Mouse (Mus musculus): ENCODE results near the gene Zcchc2. TPM values are rescaled to one million over a fixed set of nuclear protein-coding genes. Genes with fewer than 3 reads are reported as not detected.

Gene Zcchc2
- polyA plus RNA-seq, 1 experiment = 5.9 TPM

GRCm38 (mm10) chr1:105954047-105954446, 36.2 kb upstream of the Zcchc2 start:
- no peaks in the 10 kb centered on the region for H3K36me3 ChIP-seq (ENCODE audit: control insufficient read depth, insufficient read depth)
- TF ChIP-seq CTCF (IDR thresholded peaks at IDR 0.05; ENCODE audit: control insufficient read depth, insufficient read depth, insufficient read length) (no peak), MYOG (IDR thresholded peaks at IDR 0.05; ENCODE audit: control insufficient read depth, extremely low read depth, insufficient read length) (no peak), MAX (IDR thresholded peaks at IDR 0.05) (no peak), CEBPB (IDR thresholded peaks at IDR 0.05; ENCODE audit: low read depth) (no peak)
- H3K79me2 ChIP-seq (ENCODE audit: control insufficient read depth, insufficient read depth) = no peaks in the 10 kb centered on the region

GRCm38 (mm10) chr1:105956057-105956456, 34.1 kb upstream of the Zcchc2 start:
- TF ChIP-seq MYOD1 (IDR thresholded peaks at IDR 0.05; ENCODE audit: control insufficient read depth, insufficient read length, low read depth) = no peak
- no peak for TF ChIP-seq MAX (IDR thresholded peaks at IDR 0.05)
- no peak for TF ChIP-seq CTCF (IDR thresholded peaks at IDR 0.05; ENCODE audit: control insufficient read depth, insufficient read depth, insufficient read length)
- no peak for TF ChIP-seq CEBPB (IDR thresholded peaks at IDR 0.05; ENCODE audit: low read depth)
- TF ChIP-seq FOSL1 (IDR thresholded peaks at IDR 0.05; ENCODE audit: insufficient read depth, low read length, poor library complexity, severe bottlenecking) = no peak
- TF ChIP-seq MYOG (IDR thresholded peaks at IDR 0.05; ENCODE audit: control insufficient read depth, extremely low read depth, insufficient read length) = no peak
- TF ChIP-seq USF1 (IDR thresholded peaks at IDR 0.05; ENCODE audit: low read depth) = no peak
- H3K4me3 ChIP-seq (ENCODE audit: insufficient read depth, poor library complexity, severe bottlenecking) = no peak overlapping the region
- H3K79me2 ChIP-seq (ENCODE audit: control insufficient read depth, insufficient read depth) = no peaks in the 10 kb centered on the region
- H3K27me3 ChIP-seq (ENCODE audit: control insufficient read depth, insufficient read depth, insufficient read length) = no peaks in the 10 kb centered on the region
- no peaks in the 10 kb centered on the region for H3K36me3 ChIP-seq (ENCODE audit: control insufficient read depth, insufficient read depth)
- H3K79me3 ChIP-seq (ENCODE audit: low read depth) = no peaks in the 10 kb centered on the region
- H3ac ChIP-seq (ENCODE audit: control insufficient read depth, insufficient read length, low read depth) = no peak overlapping the region

More at GRCm38 (mm10) chr1:105954047-105954446, 36.2 kb upstream of the Zcchc2 start:
- Histone ChIP-seq H3K79me3 (ENCODE audit: low read depth) (no peaks in the 10 kb centered on the region), H3K27me3 (ENCODE audit: control insufficient read depth, insufficient read depth, insufficient read length) (no peaks in the 10 kb centered on the region), H3K4me3 (ENCODE audit: insufficient read depth, poor library complexity, severe bottlenecking) (no peak overlapping the region), H3ac (ENCODE audit: control insufficient read depth, insufficient read length, low read depth) (no peak overlapping the region)

- H3K79me3 ChIP-seq (ENCODE audit: low read depth) = no peaks in the 10 kb centered on the region
- no peaks in the 10 kb centered on the region for H3K36me3 ChIP-seq (ENCODE audit: control insufficient read depth, insufficient read depth)
- no peak overlapping the region for H3ac ChIP-seq (ENCODE audit: control insufficient read depth, insufficient read length, low read depth)
- no peaks in the 10 kb centered on the region for H3K79me2 ChIP-seq (ENCODE audit: control insufficient read depth, insufficient read depth)
- no peak for TF ChIP-seq MYOD1 (IDR thresholded peaks at IDR 0.05; ENCODE audit: control insufficient read depth, insufficient read length, low read depth)
- TF ChIP-seq CTCF (IDR thresholded peaks at IDR 0.05; ENCODE audit: control insufficient read depth, insufficient read depth, insufficient read length) = no peak
- no peak for TF ChIP-seq MYOG (IDR thresholded peaks at IDR 0.05; ENCODE audit: control insufficient read depth, extremely low read depth, insufficient read length)
- no peak for TF ChIP-seq FOSL1 (IDR thresholded peaks at IDR 0.05; ENCODE audit: insufficient read depth, low read length, poor library complexity, severe bottlenecking)
- TF ChIP-seq MAX (IDR thresholded peaks at IDR 0.05) = no peak
- TF ChIP-seq USF1 (IDR thresholded peaks at IDR 0.05; ENCODE audit: low read depth) = no peak
- TF ChIP-seq CEBPB (IDR thresholded peaks at IDR 0.05; ENCODE audit: low read depth) = no peak
- no peak overlapping the region for H3K4me3 ChIP-seq (ENCODE audit: insufficient read depth, poor library complexity, severe bottlenecking)
- no peaks in the 10 kb centered on the region for H3K27me3 ChIP-seq (ENCODE audit: control insufficient read depth, insufficient read depth, insufficient read length)
Observed at GRCm38 (mm10) chr1:105961472-105961871, 28.7 kb upstream of the Zcchc2 start.

- H3K4me3 ChIP-seq (ENCODE audit: insufficient read depth, poor library complexity, severe bottlenecking) = no peak overlapping the region
- no peaks in the 10 kb centered on the region for H3K79me3 ChIP-seq (ENCODE audit: low read depth)
- H3K79me2 ChIP-seq (ENCODE audit: control insufficient read depth, insufficient read depth) = no peaks in the 10 kb centered on the region
- TF ChIP-seq CTCF (IDR thresholded peaks at IDR 0.05; ENCODE audit: control insufficient read depth, insufficient read depth, insufficient read length) = no peak
- TF ChIP-seq CEBPB (IDR thresholded peaks at IDR 0.05; ENCODE audit: low read depth) = no peak
- TF ChIP-seq MYOD1 (IDR thresholded peaks at IDR 0.05; ENCODE audit: control insufficient read depth, insufficient read length, low read depth) = no peak
- TF ChIP-seq USF1 (IDR thresholded peaks at IDR 0.05; ENCODE audit: low read depth) = no peak
- no peak for TF ChIP-seq FOSL1 (IDR thresholded peaks at IDR 0.05; ENCODE audit: insufficient read depth, low read length, poor library complexity, severe bottlenecking)
- no peak for TF ChIP-seq MYOG (IDR thresholded peaks at IDR 0.05; ENCODE audit: control insufficient read depth, extremely low read depth, insufficient read length)
- TF ChIP-seq MAX (IDR thresholded peaks at IDR 0.05) = no peak
- no peak overlapping the region for H3ac ChIP-seq (ENCODE audit: control insufficient read depth, insufficient read length, low read depth)
- no peaks in the 10 kb centered on the region for H3K36me3 ChIP-seq (ENCODE audit: control insufficient read depth, insufficient read depth)
- H3K27me3 ChIP-seq (ENCODE audit: control insufficient read depth, insufficient read depth, insufficient read length) = no peaks in the 10 kb centered on the region
Observed at GRCm38 (mm10) chr1:105962084-105962818, 28.0 kb upstream of the Zcchc2 start.

GRCm38 (mm10) chr1:105962852-105963251, 27.4 kb upstream of the Zcchc2 start:
- Histone ChIP-seq H3ac (ENCODE audit: control insufficient read depth, insufficient read length, low read depth) (no peak overlapping the region), H3K79me3 (ENCODE audit: low read depth) (no peaks in the 10 kb centered on the region), H3K27me3 (ENCODE audit: control insufficient read depth, insufficient read depth, insufficient read length) (no peaks in the 10 kb centered on the region), H3K36me3 (ENCODE audit: control insufficient read depth, insufficient read depth) (no peaks in the 10 kb centered on the region), H3K4me3 (ENCODE audit: insufficient read depth, poor library complexity, severe bottlenecking) (no peak overlapping the region), H3K79me2 (ENCODE audit: control insufficient read depth, insufficient read depth) (no peaks in the 10 kb centered on the region)
- no peak for TF ChIP-seq CTCF (IDR thresholded peaks at IDR 0.05; ENCODE audit: control insufficient read depth, insufficient read depth, insufficient read length)
- TF ChIP-seq USF1 (IDR thresholded peaks at IDR 0.05; ENCODE audit: low read depth) = no peak
- TF ChIP-seq FOSL1 (IDR thresholded peaks at IDR 0.05; ENCODE audit: insufficient read depth, low read length, poor library complexity, severe bottlenecking) = no peak
- TF ChIP-seq MAX (IDR thresholded peaks at IDR 0.05) = no peak
- no peak for TF ChIP-seq CEBPB (IDR thresholded peaks at IDR 0.05; ENCODE audit: low read depth)
- no peak for TF ChIP-seq MYOD1 (IDR thresholded peaks at IDR 0.05; ENCODE audit: control insufficient read depth, insufficient read length, low read depth)
- no peak for TF ChIP-seq MYOG (IDR thresholded peaks at IDR 0.05; ENCODE audit: control insufficient read depth, extremely low read depth, insufficient read length)
